Mouse (Mus musculus): ENCODE results near the gene Dnaaf5. TPM values are rescaled to one million over a fixed set of nuclear protein-coding genes. Genes with fewer than 3 reads are reported as not detected.

Dnaaf5 gene
- polyA plus RNA-seq, 1 experiment from 2014 or later = 5.9 TPM

GRCm38 (mm10) chr5:139200770-139201569, 50.9 kb downstream of the Dnaaf5 start:
- Histone ChIP-seq H3K9ac (peak overlapping the region; percentile 80), H3K27me3 (replicated peaks) (no peaks in the 10 kb centered on the region), H3K4me1 (peaks cover 33% of the 10 kb centered on the region), H3K4me3 (replicated peaks) (peak overlapping the region; percentile 94), H3K36me3 (0 out of 2 replicates have a peak, but pooled peaks cover 4% of the 10 kb centered on the region), H3K27ac (peak overlapping the region; percentile 93), H3K4me2 (peak overlapping the region; percentile 77), H3K9me3 (no peaks in the 10 kb centered on the region)
- ATAC-seq (ENCODE audit: insufficient read depth, low FRiP score, low read depth) = peak; percentile 5; the same call in 1 of the 2 replicates
- under 1% methylated on average over 57 of the region's 57 CpGs for WGBS

GRCm38 (mm10) chr5:139202127-139202526, 52.1 kb downstream of the Dnaaf5 start:
- no peak overlapping the region for H3K27ac ChIP-seq
- H3K4me2 ChIP-seq = peak overlapping the region; percentile 77
- ATAC-seq (ENCODE audit: insufficient read depth, low FRiP score, low read depth) = no peak
- 0 out of 2 replicates have a peak, but pooled peaks cover 4% of the 10 kb centered on the region for H3K36me3 ChIP-seq
- 63% methylated on average over 11 of the region's 11 CpGs for WGBS
- H3K9ac ChIP-seq = 0 out of 2 replicates have a peak overlapping the region, but pooled peaks have one; percentile 80
- no peaks in the 10 kb centered on the region for H3K27me3 ChIP-seq (replicated peaks)
- no peaks in the 10 kb centered on the region for H3K9me3 ChIP-seq
- peak overlapping the region; percentile 94; the same call in 1 of the 2 replicates for H3K4me3 ChIP-seq (replicated peaks)
- peaks cover 28% of the 10 kb centered on the region for H3K4me1 ChIP-seq

GRCm38 (mm10) chr5:139203312-139203711, 53.3 kb downstream of the Dnaaf5 start:
- Histone ChIP-seq H3K9ac (no peak overlapping the region), H3K27ac (no peak overlapping the region), H3K36me3 (0 out of 2 replicates have a peak, but pooled peaks cover 4% of the 10 kb centered on the region), H3K4me3 (replicated peaks) (no peak overlapping the region), H3K27me3 (replicated peaks) (no peaks in the 10 kb centered on the region), H3K9me3 (no peaks in the 10 kb centered on the region), H3K4me2 (no peak overlapping the region), H3K4me1 (peaks cover 28% of the 10 kb centered on the region)
- WGBS = 73% methylated on average over 5 of the region's 5 CpGs
- ATAC-seq (ENCODE audit: insufficient read depth, low FRiP score, low read depth) = no peak

GRCm38 (mm10) chr5:139206081-139206480, 56.1 kb downstream of the Dnaaf5 start:
- H3K27me3 ChIP-seq (replicated peaks) = no peaks in the 10 kb centered on the region
- H3K4me2 ChIP-seq = no peak overlapping the region
- WGBS = 73% methylated on average over 4 of the region's 4 CpGs
- H3K27ac ChIP-seq = no peak overlapping the region
- no peaks in the 10 kb centered on the region for H3K9me3 ChIP-seq
- H3K4me3 ChIP-seq (replicated peaks) = no peak overlapping the region
- ATAC-seq (ENCODE audit: insufficient read depth, low FRiP score, low read depth) = no peak
- peaks cover 17% of the 10 kb centered on the region for H3K4me1 ChIP-seq
- H3K36me3 ChIP-seq = 0 out of 2 replicates have a peak, but pooled peaks cover 4% of the 10 kb centered on the region
- no peak overlapping the region for H3K9ac ChIP-seq

GRCm38 (mm10) chr5:139206525-139206924, 56.5 kb downstream of the Dnaaf5 start:
- 0 out of 2 replicates have a peak, but pooled peaks cover 4% of the 10 kb centered on the region for H3K36me3 ChIP-seq
- no peak overlapping the region for H3K9ac ChIP-seq
- no peak for ATAC-seq (ENCODE audit: insufficient read depth, low FRiP score, low read depth)
- peaks cover 15% of the 10 kb centered on the region for H3K4me1 ChIP-seq
- H3K4me2 ChIP-seq = no peak overlapping the region
- no peaks in the 10 kb centered on the region for H3K9me3 ChIP-seq
- H3K4me3 ChIP-seq (replicated peaks) = no peak overlapping the region
- no peaks in the 10 kb centered on the region for H3K27me3 ChIP-seq (replicated peaks)
- 66% methylated on average over 7 of the region's 7 CpGs for WGBS
- H3K27ac ChIP-seq = no peak overlapping the region

DNA sequence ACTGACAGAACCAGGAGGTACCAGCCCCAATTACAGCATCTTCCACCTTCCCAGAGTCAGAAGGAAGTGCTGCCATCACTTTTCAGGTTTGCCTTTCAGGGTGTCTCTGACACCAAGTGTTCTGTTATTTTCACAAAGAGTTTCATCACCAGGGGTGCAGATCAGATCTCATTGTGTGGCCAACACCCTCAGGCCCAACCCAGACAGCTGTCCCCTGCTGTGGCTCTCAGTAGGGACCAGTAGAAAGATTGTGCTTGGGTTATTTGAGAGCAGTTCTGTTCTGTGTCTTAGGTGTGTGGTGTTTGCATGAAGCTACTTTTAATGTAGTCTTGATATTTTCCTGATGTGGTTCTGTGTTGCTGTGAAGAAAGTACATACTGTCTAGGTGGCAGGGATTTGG, 58.2 kb downstream of the Dnaaf5 start:
- no peak for ATAC-seq (ENCODE audit: insufficient read depth, low FRiP score, low read depth)
- no peak overlapping the region for H3K4me3 ChIP-seq (replicated peaks)

DNA sequence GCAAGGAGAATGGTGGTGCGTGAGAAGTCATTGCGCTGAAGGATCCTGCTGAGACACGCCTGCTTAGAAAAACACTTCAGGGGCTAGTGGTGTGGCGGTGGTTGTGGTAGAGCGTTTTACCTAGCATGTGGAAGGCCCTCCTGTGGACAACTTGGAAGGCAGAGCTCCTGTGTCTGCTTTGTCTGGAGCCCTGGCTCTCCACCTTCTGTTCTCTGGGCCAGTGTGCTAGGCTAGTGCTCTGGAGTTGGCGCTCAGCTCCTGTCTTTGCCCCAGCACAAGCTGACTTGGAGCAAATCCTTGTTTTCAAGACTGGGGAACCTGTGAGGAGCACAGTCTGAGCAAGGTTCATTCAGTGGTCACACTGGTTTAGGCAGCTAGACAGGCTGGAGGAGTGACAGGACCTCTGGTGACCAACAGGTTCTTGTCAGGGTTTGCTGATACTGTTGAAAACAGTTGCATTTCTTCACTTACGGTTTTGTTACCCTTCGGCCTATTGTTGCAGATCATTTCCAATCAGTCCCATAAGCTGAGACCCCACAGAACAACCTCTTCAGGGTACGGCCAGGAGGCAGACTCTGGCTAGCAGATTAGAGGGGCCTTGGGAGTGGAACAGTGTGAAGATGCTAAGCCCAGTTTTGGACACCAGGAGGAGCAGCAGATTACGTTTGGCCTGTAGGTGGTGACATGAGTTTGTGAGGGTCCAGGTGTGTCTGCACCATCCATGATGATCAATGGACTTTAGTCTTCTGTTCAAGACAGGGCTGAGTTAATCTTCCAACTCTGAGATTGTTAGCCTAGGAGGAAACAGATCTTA, 59.1 kb downstream of the Dnaaf5 start:
- Histone ChIP-seq H3K9me3 (no peaks in the 10 kb centered on the region), H3K36me3 (no peaks in the 10 kb centered on the region; the same call in 1 of the 2 replicates), H3K4me2 (no peak overlapping the region), H3K27ac (no peak overlapping the region), H3K9ac (no peak overlapping the region), H3K4me1 (no peaks in the 10 kb centered on the region), H3K4me3 (replicated peaks) (no peak overlapping the region), H3K27me3 (replicated peaks) (no peaks in the 10 kb centered on the region)
- WGBS = 83% methylated on average over 10 of the region's 10 CpGs
- ATAC-seq (ENCODE audit: insufficient read depth, low FRiP score, low read depth) = no peak

More for the DNA sequence above, 58.2 kb downstream of the Dnaaf5 start:
- Histone ChIP-seq H3K4me1 (0 out of 2 replicates have a peak, but pooled peaks cover 2% of the 10 kb centered on the region), H3K36me3 (peaks cover 4% of the 10 kb centered on the region; the same call in 1 of the 2 replicates), H3K27me3 (replicated peaks) (no peaks in the 10 kb centered on the region), H3K4me2 (no peak overlapping the region), H3K9me3 (no peaks in the 10 kb centered on the region), H3K9ac (no peak overlapping the region), H3K27ac (no peak overlapping the region)

DNA sequence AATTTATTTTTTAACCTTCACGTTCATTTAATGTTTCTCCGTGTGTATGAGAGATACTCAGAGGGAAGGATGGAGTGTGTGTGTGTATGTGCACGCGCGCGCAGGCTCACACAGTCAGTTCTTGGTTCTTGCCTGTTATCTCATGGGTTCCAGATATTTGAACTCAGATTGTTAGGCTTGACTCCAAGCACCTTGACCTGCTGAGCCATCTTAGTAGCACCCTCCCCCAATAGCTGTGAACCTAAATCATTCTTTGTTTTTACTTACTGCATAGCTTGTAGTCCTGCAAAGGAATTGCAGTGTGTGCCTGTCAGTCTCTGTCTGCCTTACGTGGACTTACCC, 59.6 kb downstream of the Dnaaf5 start:
- no peaks in the 10 kb centered on the region for H3K9me3 ChIP-seq
- 93% methylated on average over 7 of the region's 7 CpGs for WGBS
- ATAC-seq (ENCODE audit: insufficient read depth, low FRiP score, low read depth) = no peak

DNA sequence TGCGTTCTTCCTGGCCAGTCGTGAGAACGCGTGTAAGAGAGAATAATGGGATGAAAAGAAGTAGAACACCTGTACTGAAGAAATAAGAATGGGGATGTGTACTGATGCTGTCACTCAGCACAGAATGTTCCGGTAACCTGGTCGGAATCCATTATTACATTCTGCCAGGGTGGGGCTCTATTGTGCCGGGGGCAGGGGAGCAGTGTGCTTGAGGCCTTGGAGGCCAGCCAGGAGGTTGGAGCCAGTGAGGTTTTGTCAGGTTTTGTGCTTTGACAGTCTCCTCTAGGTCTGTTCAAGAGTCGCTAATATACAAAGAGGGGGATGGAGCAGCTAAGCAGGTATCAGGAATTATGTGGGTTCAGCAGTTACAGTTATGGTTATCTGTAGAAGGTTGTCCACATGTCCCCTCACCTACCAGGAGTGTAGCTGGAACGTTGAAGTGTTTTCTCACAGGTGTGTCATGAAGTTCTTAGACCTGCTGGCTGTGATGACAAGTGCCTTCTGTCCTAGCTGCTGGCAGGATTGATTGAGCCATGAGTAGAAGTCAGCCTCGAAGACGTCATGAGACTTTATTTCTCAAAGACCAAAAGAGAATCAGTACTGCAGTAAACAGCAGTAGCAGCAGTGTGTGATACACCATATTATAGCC, 61.8 kb downstream of the Dnaaf5 start:
- peaks cover 7% of the 10 kb centered on the region for H3K36me3 ChIP-seq
- no peaks in the 10 kb centered on the region for H3K27me3 ChIP-seq (replicated peaks)
- no peak overlapping the region for H3K27ac ChIP-seq
- H3K4me1 ChIP-seq = no peaks in the 10 kb centered on the region
- no peak overlapping the region for H3K4me2 ChIP-seq
- WGBS = 80% methylated on average over 11 of the region's 11 CpGs
- H3K4me3 ChIP-seq (replicated peaks) = no peak overlapping the region
- H3K9ac ChIP-seq = no peak overlapping the region
- no peak for ATAC-seq (ENCODE audit: insufficient read depth, low FRiP score, low read depth)
- H3K9me3 ChIP-seq = no peaks in the 10 kb centered on the region

More for the DNA sequence above, 59.6 kb downstream of the Dnaaf5 start:
- H3K27me3 ChIP-seq (replicated peaks) = no peaks in the 10 kb centered on the region
- H3K4me2 ChIP-seq = no peak overlapping the region
- H3K36me3 ChIP-seq = no peaks in the 10 kb centered on the region; the same call in 1 of the 2 replicates
- no peak overlapping the region for H3K27ac ChIP-seq
- no peak overlapping the region for H3K9ac ChIP-seq
- H3K4me1 ChIP-seq = no peaks in the 10 kb centered on the region
- no peak overlapping the region for H3K4me3 ChIP-seq (replicated peaks)

- Histone ChIP-seq H3K9ac (no peak overlapping the region), H3K27ac (no peak overlapping the region), H3K4me3 (replicated peaks) (no peak overlapping the region), H3K4me2 (no peak overlapping the region), H3K4me1 (no peaks in the 10 kb centered on the region), H3K36me3 (peaks cover 9% of the 10 kb centered on the region), H3K9me3 (no peaks in the 10 kb centered on the region), H3K27me3 (replicated peaks) (no peaks in the 10 kb centered on the region)
- no peak for ATAC-seq (ENCODE audit: insufficient read depth, low FRiP score, low read depth)
These were observed 64.3 kb downstream of the Dnaaf5 start for GRCm38 (mm10) chr5:139214298-139214697.

- H3K36me3 ChIP-seq = peaks cover 11% of the 10 kb centered on the region
- 96% methylated on average over 5 of the region's 5 CpGs for WGBS
- no peaks in the 10 kb centered on the region for H3K27me3 ChIP-seq (replicated peaks)
- H3K9me3 ChIP-seq = no peaks in the 10 kb centered on the region
- no peaks in the 10 kb centered on the region for H3K4me1 ChIP-seq
- no peak overlapping the region for H3K4me2 ChIP-seq
- no peak overlapping the region for H3K4me3 ChIP-seq (replicated peaks)
- no peak for ATAC-seq (ENCODE audit: insufficient read depth, low FRiP score, low read depth)
- no peak overlapping the region for H3K27ac ChIP-seq
- H3K9ac ChIP-seq = no peak overlapping the region
These were observed 65.2 kb downstream of the Dnaaf5 start for GRCm38 (mm10) chr5:139215184-139215583.
